Mouse (Mus musculus): ENCODE measurements around the gene Baz2b. TPM values are rescaled to one million over a fixed set of nuclear protein-coding genes. Genes with fewer than 3 reads are reported as not detected.
"Not testable (repeated sequence)": the region's sequence is repeated elsewhere in the genome, so short reads cannot be mapped to it uniquely, and the experiment has no call there.

The Baz2b gene
- total RNA-seq, 2 experiments from 2014 or later: 59.6 to 61.7 TPM

DNA sequence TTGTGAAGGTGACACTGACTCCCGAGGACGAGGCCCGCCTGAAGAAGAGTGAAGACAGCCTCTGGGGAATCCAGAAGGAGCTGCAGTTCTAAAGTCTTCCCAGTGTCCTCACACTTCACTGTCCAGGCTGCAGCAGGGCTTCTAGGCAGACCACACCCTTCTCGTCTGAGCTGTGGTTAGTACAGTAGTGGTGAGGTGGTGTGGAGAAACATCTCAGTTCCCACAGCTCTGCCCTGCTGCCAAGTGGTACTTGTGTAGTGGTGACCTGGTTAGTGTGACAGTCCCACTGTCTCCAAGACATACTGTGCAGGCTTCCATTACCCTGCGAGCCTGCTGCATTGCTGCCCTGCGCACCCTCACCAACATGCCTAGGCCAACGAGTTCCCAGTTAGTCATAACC lies 74.7 kb downstream of the Baz2b start:
- DNase-seq (ENCODE audit: low spot score in 2 of 2): not testable (repeated sequence)

DNA sequence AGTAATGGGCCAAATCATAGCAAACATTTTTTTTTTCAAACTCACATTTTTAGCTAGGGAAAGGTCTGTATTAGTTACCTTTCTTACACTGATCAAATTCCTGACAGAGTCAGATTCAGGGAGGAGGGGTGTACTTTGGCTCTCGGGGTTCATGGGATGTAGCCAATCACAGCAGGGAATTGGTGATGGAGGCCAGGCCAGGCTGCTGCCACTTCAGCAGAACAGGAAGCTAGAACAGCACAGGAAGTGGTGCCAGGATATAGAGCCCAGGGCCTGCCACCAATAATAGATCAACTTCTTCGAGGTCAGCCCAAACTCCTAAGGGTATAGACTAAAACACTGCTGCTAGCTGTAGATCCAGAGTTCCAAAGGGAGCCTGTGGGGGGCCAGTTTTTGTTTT lies 76.6 kb downstream of the Baz2b start:
- no peak for DNase-seq (ENCODE audit: low spot score in 2 of 2)

DNA sequence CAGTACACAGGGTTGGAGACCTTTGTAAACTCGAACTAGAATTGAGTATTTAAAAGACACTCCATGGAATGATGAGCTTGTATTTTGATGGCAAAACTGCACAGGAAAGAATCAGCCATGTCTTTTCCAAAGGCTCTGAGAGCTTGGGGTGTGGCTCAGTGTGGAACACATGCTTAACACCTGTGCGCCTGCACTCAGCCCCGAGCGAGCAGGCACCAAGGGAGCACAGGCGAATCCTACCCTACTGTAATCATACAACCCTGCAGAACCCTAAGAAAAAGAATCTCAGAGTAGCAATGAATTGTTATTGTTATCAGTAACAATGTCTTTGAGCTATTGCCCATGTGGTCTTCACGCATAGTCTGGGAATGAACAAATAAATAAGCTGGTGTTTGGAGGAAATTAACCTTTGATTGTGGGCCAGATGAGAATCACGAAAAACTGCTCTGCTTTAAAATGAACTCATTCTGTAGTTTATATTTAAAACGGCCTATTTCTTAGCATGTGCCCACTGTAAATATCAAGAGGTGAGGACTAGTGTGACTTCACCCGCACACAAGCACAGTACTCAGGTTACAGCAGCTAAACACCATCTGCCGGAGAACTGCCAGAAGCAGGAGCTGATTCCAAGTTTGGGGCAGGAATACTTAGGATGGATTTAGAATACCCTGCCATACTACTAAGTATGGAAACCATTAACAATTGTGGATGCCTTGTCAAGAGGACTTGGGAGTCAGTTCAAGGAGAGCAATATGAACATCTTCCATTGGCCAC lies 77.2 kb downstream of the Baz2b start:
- no peak for DNase-seq (ENCODE audit: low spot score in 2 of 2)

DNA sequence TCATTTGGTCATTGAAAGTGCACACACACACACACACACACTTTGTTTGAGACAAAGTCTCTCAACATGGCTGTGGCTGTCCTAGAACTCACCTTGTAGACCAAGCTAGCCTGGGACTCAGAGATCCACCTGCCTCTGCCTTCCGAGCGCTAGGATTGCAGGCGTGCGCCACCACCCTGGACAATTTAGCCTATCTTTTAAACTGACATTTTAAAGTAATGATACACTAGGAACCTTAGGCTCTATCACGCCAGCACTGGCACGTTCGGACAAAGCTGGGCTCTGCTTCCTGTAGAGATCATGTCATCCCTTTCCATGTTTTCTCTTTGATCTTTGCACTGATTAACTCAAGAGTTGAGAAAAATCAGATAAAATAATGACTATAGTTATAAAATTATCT lies 81.0 kb downstream of the Baz2b start:
- DNase-seq (ENCODE audit: low spot score in 2 of 2): no peak

GRCm38 (mm10) chr2:60126831-60127230 lies 82.8 kb downstream of the Baz2b start:
- DNase-seq (ENCODE audit: low spot score in 2 of 2): peak in 1 of 2 experiments; percentile 29

DNA sequence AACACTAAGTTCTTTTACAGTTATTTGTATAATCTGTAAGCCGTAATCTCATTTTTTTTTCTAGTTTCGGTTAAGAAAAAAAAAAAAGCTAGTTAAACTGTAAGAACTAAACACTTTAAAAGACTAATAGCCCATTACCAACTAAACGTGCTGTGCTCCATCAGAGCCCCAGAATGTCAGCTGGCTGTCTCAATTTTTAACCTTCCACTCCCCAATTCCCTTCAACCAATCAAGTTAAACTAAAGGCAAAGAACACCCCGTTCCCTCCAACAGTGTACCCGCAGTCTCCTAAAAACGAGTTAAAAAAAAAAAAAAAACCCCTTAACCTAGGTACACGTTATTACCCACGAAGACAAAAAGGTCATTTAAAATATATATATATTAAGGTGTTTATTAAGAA lies 83.3 kb downstream of the Baz2b start:
- no peak for DNase-seq (ENCODE audit: low spot score in 2 of 2)

- DNase-seq (ENCODE audit: low spot score in 2 of 2): peak; percentile 58 to 59
Observed at GRCm38 (mm10) chr2:60125049-60126004, 84.3 kb downstream of the Baz2b start.

DNA sequence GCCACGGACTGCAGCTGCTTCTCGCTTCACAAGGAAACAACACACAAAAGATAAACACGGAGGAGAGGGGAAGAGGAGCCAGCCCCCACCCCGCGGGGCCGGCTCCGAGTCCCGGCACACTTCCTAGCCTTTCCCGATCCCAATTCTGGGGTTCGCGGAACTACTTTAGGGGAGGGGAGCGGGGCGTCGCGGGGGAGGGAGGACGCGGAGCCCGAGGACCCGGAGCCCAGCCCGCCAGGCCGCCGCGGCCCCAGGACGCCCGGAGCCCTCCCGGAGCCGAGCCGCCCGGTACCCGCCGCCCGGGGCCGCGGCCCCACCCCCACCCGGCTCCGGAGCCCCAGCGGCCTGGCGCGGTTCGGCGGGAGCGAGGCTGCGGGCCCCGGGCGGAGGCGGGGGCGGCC lies 85.0 kb downstream of the Baz2b start:
- peak; percentile 44 to 65 for DNase-seq (ENCODE audit: low spot score in 2 of 2)

DNA sequence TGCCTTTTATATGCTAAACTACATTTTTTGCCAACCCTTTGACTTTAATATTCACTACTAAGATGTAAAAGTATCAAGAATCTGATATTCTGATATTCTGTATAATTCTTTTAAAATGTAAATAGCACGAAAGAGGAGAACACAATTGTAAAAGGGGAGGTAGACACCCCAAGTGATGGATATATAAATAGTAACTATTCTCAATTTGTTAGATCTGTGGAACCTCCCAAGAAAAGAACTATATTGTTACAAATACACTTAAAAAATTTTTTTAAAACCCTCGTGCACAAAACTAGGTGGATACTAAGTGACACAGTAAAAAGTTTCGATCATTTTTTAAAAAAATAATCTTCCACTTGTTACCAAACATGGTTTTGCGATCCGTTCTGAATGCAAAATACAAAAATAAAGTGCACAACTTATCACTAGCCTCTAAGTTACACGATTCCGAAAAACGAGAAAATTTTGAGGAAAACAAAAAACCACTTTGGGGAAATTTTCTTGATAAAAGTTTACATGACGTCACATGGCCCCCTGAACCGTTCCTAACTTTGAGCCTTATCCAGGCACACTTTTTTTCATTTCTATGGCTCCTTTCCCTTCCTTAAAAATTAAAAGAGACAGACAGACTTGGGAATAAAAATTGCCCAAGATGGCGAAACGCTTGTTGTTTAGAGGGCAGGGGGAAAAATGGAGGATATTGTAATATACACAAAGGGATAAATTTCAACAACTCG lies 85.6 kb downstream of the Baz2b start:
- no peak for DNase-seq (ENCODE audit: low spot score in 2 of 2)

- DNase-seq (ENCODE audit: low spot score in 2 of 2): no peak
Observed at GRCm38 (mm10) chr2:60123061-60123874, 86.4 kb downstream of the Baz2b start.

DNA sequence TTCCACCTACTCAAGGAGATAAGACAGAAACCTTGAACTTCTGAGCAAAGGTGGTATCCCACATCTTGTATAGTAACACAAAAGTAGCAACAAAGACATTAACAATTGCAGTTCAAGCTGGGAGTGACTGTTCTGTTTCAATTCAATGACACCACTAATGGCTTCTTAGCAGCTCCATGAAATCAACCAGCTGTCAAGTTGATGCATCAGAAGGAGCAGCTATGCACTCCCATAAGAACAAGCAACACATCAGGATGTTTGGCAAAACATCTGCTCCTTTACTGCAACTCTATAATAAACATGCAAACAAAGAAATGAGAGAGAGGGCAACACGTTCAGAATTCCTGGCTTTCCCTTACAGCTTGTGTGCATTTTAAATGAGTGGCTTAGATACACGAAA lies 87.5 kb downstream of the Baz2b start:
- no peak for DNase-seq (ENCODE audit: low spot score in 2 of 2)

GRCm38 (mm10) chr2:60120681-60121080 lies 89.0 kb downstream of the Baz2b start:
- no peak for DNase-seq (ENCODE audit: low spot score in 2 of 2)

DNA sequence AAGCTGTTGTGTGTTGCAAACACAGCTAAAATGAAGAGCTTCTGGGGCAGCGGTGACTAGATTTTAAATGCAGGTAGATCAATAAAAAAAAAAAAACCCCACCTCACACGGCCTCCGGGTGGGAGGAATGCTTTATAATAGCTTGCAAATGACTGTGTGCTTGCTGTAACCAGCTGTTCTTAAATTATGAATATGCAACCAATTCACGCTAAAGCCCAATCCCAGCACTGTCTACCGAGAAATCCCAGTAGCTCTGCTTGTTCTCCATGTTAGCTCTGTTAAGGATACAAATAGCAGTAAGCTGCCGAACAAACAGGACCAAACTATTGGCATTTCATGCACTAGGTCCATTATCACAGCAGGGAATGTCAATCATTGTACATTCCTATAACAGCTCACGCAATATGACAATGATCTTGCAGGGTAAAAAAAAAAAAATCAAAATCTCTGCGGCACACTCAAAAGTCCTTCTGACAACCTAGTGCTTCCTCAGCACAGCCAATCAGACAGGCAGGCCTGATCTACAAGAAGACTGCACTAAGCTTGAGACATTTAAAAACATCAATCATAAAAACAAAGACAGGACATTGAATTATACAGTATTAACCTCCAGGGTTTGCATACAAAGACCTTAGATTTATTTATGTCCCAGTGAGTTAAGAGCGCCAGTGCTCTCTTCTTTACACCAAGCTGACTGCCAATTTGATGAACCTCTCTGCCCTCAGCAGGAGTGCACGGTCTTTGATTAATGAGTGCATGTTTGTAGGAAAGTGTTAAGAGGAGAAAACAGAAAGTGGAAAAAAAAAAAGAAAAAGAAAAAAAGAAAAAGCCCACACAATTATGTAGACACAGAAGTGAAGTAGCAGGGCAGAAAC lies 90.7 kb downstream of the Baz2b start:
- no peak for DNase-seq (ENCODE audit: low spot score in 2 of 2)

- DNase-seq (ENCODE audit: low spot score in 2 of 2): no peak
Observed at GRCm38 (mm10) chr2:60117867-60118266, 91.8 kb downstream of the Baz2b start.

DNA sequence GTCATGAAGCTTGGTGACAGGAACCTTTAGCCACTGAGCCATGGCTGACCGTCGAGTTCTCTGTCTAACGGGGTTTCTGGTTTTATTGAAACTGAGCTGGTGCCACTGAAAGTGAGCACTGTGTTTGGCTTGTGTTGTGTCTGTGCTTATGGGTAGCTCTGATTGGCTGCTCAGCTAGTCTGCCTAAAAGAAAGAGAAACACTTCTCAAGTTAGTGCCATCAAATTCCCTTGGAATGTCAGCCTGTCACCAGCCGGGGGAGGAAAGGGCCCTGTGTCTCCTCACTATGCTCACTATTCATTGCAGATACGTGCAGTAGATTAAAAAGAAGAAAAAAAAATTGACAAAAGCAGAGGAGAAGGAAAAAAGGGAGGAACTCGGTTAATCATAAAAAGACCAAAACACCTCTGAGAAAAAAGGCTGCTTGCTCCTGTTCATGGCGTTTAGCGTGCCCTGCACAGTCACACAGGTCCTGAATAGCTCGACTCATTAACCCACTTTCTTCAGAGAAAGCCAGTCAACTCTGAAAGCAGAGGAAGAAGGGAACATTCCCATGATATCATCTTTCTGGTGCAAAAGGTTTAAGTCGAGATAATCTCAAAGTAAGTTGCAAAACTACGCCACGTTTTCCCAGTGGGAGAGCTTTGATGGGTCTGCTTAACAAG lies 93.6 kb downstream of the Baz2b start:
- DNase-seq (ENCODE audit: low spot score in 2 of 2): no peak

- no peak for DNase-seq (ENCODE audit: low spot score in 2 of 2)
Observed at GRCm38 (mm10) chr2:60114901-60115300, 94.7 kb downstream of the Baz2b start.

DNA sequence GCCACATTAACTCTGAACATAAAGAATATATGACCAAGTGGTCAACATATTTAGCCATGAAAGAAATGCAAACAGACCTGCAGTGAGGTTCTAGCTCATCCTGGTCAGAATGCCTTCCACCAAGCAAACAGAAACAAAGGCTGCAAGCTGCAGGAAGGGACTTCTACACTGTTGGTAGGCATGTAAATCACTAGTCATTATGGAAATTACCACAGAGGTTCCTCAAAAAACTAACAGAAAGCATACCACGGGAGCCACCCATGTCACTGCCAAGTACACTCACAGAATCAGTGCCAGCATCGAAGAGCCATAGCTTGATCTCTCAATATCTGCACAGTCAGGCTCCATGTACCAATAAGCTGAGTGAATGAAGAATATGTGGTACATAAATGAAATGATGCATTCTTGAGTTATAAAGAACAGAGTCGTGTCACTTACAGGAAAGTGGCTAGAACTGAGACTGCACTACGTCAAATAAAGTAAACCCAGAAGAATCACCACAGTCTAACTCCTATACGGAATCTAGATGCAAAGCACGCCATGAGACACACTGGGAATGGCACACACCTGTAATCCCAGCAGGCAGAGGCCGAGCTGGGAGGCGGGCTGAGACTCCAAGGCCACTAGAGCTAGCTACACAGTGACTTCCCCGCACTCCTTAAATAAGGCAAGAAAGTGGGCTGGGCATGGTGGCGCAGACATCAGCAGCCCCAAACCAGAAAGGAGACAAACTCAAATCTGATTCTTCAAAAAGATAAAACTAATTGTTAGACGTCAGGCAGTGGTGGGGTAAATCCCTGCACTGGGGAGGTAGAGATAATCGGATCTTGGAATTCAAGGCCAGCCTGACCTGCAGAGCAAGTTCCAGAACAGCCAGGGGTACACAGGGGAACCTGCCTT lies 95.7 kb downstream of the Baz2b start:
- no peak for DNase-seq (ENCODE audit: low spot score in 2 of 2)

DNA sequence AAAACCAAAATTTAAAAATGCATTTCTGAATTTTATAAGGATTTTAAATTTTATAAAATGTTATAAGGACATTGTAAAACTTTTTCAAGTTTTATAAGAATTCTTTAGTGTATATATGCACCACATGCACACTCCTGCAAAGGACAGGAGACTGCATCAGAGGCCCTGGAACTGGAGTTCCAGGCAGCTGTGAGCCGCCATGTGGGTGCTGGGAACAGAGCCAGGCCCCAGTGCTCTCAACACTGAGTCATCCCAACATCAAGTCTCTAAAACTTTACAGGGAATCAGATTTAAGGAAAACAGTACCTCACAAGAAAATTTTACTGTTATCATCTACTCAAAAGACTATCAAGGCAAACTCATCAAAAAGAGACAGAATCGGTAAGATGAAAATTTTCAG lies 97.5 kb downstream of the Baz2b start:
- DNase-seq (ENCODE audit: low spot score in 2 of 2): no peak
